Comparison of ENCODE assay signal across 16 mouse cellular contexts in the genomic region with DNA sequence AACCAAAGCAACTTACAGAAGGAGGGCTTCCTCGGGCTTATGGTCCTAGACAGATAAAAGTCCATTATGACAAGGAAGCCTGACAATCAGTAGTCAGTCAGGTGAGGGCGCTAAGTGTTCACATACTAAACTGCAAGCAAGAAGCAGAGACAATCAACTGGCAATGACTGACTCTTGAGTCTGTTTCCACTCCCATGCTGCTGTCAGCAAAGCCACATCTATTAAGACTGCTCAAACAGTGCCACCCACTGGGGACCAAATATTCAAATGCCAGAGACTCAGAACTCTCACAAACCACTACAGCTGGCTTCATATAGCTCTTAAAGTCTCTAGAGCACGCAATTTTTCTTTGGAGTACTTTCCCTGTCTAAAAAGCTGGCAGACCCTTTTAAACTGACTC.
DNase-seq lines count a peak whose midpoint lies in the region; ATAC-seq and TF ChIP-seq lines count a peak whose summit lies in the region.
"Had no signal": no experiment of that assay in that cellular context is flagged by ENCODE, and none has a peak within 500 bp of the region (broad histone marks: within the 10 kb centered on the region; RNA-seq: fewer than 3 reads in every experiment).

No protein-coding gene starts in this region.

- H3K36me3 ChIP-seq in lung, embryonic 14.5 days (ENCODE audit: insufficient read depth), result no peaks in the 10 kb centered on the region
- H3K36me3 ChIP-seq: forebrain, embryonic 12.5 days; heart, embryonic 12.5 days; hindbrain, embryonic 12.5 days had no signal

- H3K27ac ChIP-seq in lung, embryonic 14.5 days (ENCODE audit: low read depth), result no peak overlapping the region
- no peak overlapping the region for H3K27ac ChIP-seq in cortical plate, adult 2 months (ENCODE audit: insufficient read depth, low read length)
- H3K27ac ChIP-seq: forebrain, embryonic 12.5 days; hindbrain, embryonic 12.5 days had no signal

- no peaks in the 10 kb centered on the region for H3K9me3 ChIP-seq in lung, embryonic 14.5 days (ENCODE audit: low read depth, low read length)
- H3K9me3 ChIP-seq: forebrain, embryonic 12.5 days; heart, embryonic 12.5 days; hindbrain, embryonic 12.5 days; megakaryocyte, embryonic 14.5 days had no signal

- no peak overlapping the region for H3K4me2 ChIP-seq in lung, embryonic 14.5 days
- H3K4me2 ChIP-seq: forebrain, embryonic 12.5 days; heart, embryonic 12.5 days; hindbrain, embryonic 12.5 days had no signal

- H3K27me3 ChIP-seq in lung, embryonic 14.5 days (ENCODE audit: insufficient read depth, low read length), result no peaks in the 10 kb centered on the region
- H3K27me3 ChIP-seq: forebrain, embryonic 12.5 days; heart, embryonic 12.5 days; hindbrain, embryonic 12.5 days; megakaryocyte, embryonic 14.5 days had no signal

- 42% methylated on average over 3 of the region's 3 CpGs for WGBS in lung, embryonic 14.5 days

- TF ChIP-seq CTCF in lung, embryonic 14.5 days (IDR thresholded peaks at IDR 0.05; ENCODE audit: low read depth), result no peak
- peak; percentile 20; the same call in 1 of the 2 replicates for TF ChIP-seq CTCF in cortical plate, adult 2 months (IDR thresholded peaks at IDR 0.05; ENCODE audit: extremely low read depth, insufficient read depth, low read length)

- no peak overlapping the region for H3K9ac ChIP-seq in lung, embryonic 14.5 days
- H3K9ac ChIP-seq: forebrain, embryonic 12.5 days; heart, embryonic 12.5 days; hindbrain, embryonic 12.5 days had no signal

- no peaks in the 10 kb centered on the region for H3K4me1 ChIP-seq in lung, embryonic 14.5 days (ENCODE audit: insufficient read depth)
- H3K4me1 ChIP-seq in cortical plate, adult 2 months (ENCODE audit: control insufficient read depth, insufficient read depth, low read length), result no peaks in the 10 kb centered on the region
- H3K4me1 ChIP-seq: forebrain, embryonic 12.5 days; heart, embryonic 12.5 days; hindbrain, embryonic 12.5 days; megakaryocyte, embryonic 14.5 days had no signal

- peak; percentile 50 for DNase-seq in heart, adult 11 months
- no peak for DNase-seq in heart, adult 9 months (ENCODE audit: low spot score in 2 of 2)
- DNase-seq in lung, embryonic 14.5 days, result peak; percentile 40
- no peak for DNase-seq in lung, postnatal 36 days
- peak; percentile 54 for DNase-seq in ES-CJ7 (ENCODE audit: low read depth, low spot score)
- DNase-seq in B cell, adult 2 months, result no peak
- no peak for DNase-seq in left cerebral cortex, adult 9 months (ENCODE audit: low spot score in 2 of 2)
- DNase-seq: cerebellum, adult 18-20 months; gastrocnemius, postnatal 10 days; kidney, adult 18-20 months; layer of hippocampus, adult 9-11 months had no signal

- ATAC-seq in lung, embryonic 14.5 days (ENCODE audit: insufficient read depth), result no peak

- no peak for TF ChIP-seq POLR2A in cortical plate, adult 2 months (IDR thresholded peaks at IDR 0.05; ENCODE audit: extremely low read depth, insufficient read depth, low read length)

- no peak overlapping the region for H3K4me3 ChIP-seq in lung, embryonic 14.5 days (ENCODE audit: low read depth, low read length)
- no peak overlapping the region for H3K4me3 ChIP-seq in cortical plate, adult 2 months (ENCODE audit: insufficient read depth, low read length)
- H3K4me3 ChIP-seq: forebrain, embryonic 12.5 days; heart, embryonic 12.5 days; hindbrain, embryonic 12.5 days; megakaryocyte, embryonic 14.5 days had no signal

Comparison
In these comparisons a context has a peak if more than half of its experiments do, and no peak if none do; other contexts are left out.
1. DNase-seq: peak in heart, adult 11 months (single experiment), lung, embryonic 14.5 days (single experiment) and ES-CJ7 (single experiment); none in heart, adult 9 months (0 of 2), lung, postnatal 36 days (single experiment), B cell, adult 2 months (0 of 2) and left cerebral cortex, adult 9 months (0 of 2).